Mouse (Mus musculus): ENCODE measurements around the gene Prkar1a. TPM values are rescaled to one million over a fixed set of nuclear protein-coding genes. Genes with fewer than 3 reads are reported as not detected.
"Not testable (repeated sequence)": the region's sequence is repeated elsewhere in the genome, so short reads cannot be mapped to it uniquely, and the experiment has no call there.

Prkar1a gene
- polyA plus RNA-seq, 1 experiment = 406 TPM

DNA sequence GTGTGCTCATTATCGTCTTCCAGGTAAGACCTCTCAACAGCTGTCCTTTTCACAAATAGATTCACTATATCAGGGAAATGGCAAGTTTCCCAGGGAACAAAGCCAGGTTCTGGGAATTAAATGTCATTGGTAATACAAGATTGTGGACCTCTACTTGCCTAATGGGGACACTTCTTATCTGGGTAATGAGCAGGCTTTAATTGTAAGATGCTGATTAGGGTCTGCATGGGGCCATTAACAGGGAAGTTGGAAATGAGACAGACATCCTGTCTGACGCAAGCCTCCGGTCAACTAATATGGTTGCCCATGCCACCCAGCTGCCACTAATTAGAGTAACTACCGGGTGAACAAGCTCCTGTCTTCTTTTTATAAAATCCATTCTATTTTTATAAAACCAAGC is 32.9 kb upstream of the Prkar1a start:
- Histone ChIP-seq H3ac (ENCODE audit: control insufficient read depth, insufficient read length) (no peak overlapping the region), H3K4me3 (no peak overlapping the region), H3K27me3 (ENCODE audit: control insufficient read depth, insufficient read depth, insufficient read length) (no peaks in the 10 kb centered on the region), H3K36me3 (ENCODE audit: control insufficient read depth, insufficient read depth) (no peaks in the 10 kb centered on the region), H3K4me2 (ENCODE audit: low read depth) (no peak overlapping the region), H3K79me2 (ENCODE audit: control insufficient read depth, insufficient read depth) (no peaks in the 10 kb centered on the region)
- TF ChIP-seq MAX (IDR thresholded peaks at IDR 0.05; ENCODE audit: low read depth) = no peak
- no peak for TF ChIP-seq POLR2AphosphoS2 (IDR thresholded peaks at IDR 0.05; ENCODE audit: insufficient read length, low read depth)
- TF ChIP-seq REST (IDR thresholded peaks at IDR 0.05; ENCODE audit: insufficient read depth, insufficient read length) = no peak
- TF ChIP-seq MYOG (IDR thresholded peaks at IDR 0.05; ENCODE audit: control insufficient read depth in 1 of 3, insufficient read depth in 1 of 3, insufficient read length in 2 of 3, low read depth in 2 of 3) = no peak
- no peak for TF ChIP-seq TCF12 (IDR thresholded peaks at IDR 0.05; ENCODE audit: insufficient read depth, poor library complexity, severe bottlenecking)
- no peak for TF ChIP-seq TCF3 (IDR thresholded peaks at IDR 0.05; ENCODE audit: insufficient read length, low read depth)
- TF ChIP-seq USF1 (IDR thresholded peaks at IDR 0.05; ENCODE audit: low read depth) = no peak
- no peak for TF ChIP-seq E2F4 (IDR thresholded peaks at IDR 0.05; ENCODE audit: insufficient read depth)

DNA sequence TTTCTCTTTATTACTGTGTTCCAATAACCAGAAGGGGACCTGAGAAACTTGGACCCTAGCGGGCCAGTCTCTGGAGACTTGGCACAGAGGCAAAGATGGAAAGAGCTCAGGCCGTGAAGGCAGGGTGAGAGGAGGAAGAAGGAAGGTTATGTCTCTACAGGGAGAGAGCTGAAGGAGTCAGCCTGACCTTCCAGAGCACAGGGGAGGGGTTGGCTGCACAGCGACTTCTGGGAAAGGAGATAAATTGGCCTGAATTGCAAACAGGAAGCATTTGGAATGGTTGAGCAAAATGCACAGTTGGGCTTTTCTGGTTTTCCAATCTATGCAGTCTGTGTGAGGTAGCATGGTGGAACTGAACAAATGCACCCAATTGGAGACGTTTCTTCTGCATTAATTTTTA is 32.4 kb upstream of the Prkar1a start:
- TF ChIP-seq POLR2A (IDR thresholded peaks at IDR 0.05; ENCODE audit: insufficient read length, low read depth) = no peak
- no peak for TF ChIP-seq POLR2AphosphoS2 (IDR thresholded peaks at IDR 0.05; ENCODE audit: insufficient read length, low read depth)
- TF ChIP-seq REST (IDR thresholded peaks at IDR 0.05; ENCODE audit: insufficient read depth, insufficient read length) = no peak
- no peak for TF ChIP-seq USF1 (IDR thresholded peaks at IDR 0.05; ENCODE audit: low read depth)
- TF ChIP-seq MAX (IDR thresholded peaks at IDR 0.05; ENCODE audit: low read depth) = no peak
- TF ChIP-seq CEBPB (IDR thresholded peaks at IDR 0.05; ENCODE audit: insufficient read depth, poor library complexity, severe bottlenecking) = no peak
- no peak for TF ChIP-seq TCF3 (IDR thresholded peaks at IDR 0.05; ENCODE audit: insufficient read length, low read depth)
- no peak for TF ChIP-seq MYOG (IDR thresholded peaks at IDR 0.05; ENCODE audit: control insufficient read depth in 1 of 3, insufficient read depth in 1 of 3, insufficient read length in 2 of 3, low read depth in 2 of 3)
- TF ChIP-seq MYOD1 (IDR thresholded peaks at IDR 0.05; ENCODE audit: control insufficient read depth in 1 of 3, insufficient read length in 2 of 3, low read depth in 2 of 3) = no peak
- no peaks in the 10 kb centered on the region for H3K36me3 ChIP-seq (ENCODE audit: control insufficient read depth, insufficient read depth)
- H3K79me2 ChIP-seq (ENCODE audit: control insufficient read depth, insufficient read depth) = no peaks in the 10 kb centered on the region
- no peak overlapping the region for H3ac ChIP-seq (ENCODE audit: control insufficient read depth, insufficient read length)
- H3K4me3 ChIP-seq = no peak overlapping the region
- H3K27me3 ChIP-seq (ENCODE audit: control insufficient read depth, insufficient read depth, insufficient read length) = no peaks in the 10 kb centered on the region
- H3K4me2 ChIP-seq (ENCODE audit: low read depth) = no peak overlapping the region

DNA sequence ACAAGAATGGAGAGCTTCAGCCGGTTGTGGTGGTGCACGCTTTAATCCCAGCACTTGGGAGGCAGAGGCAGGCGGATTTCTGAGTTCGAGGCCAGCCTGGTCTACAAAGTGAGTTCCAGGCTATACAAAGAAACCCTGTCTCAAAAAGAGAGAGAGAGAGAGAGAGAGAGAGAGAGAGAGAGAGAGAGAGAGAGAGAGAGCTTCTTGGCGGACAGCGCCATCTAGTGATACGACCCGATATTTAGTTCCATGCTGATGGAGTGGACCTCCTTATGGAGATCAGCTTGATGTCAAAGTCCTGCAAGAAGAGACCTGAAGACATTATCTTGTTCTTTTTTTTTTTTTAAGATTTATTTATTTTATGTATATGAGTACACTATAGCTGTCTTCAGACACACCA is 30.1 kb upstream of the Prkar1a start:
- not testable (repeated sequence) for H3K27me3 ChIP-seq (ENCODE audit: control insufficient read depth, insufficient read depth, insufficient read length); H3K4me3 ChIP-seq; H3K36me3 ChIP-seq (ENCODE audit: control insufficient read depth, insufficient read depth); H3ac ChIP-seq (ENCODE audit: control insufficient read depth, insufficient read length); H3K79me2 ChIP-seq (ENCODE audit: control insufficient read depth, insufficient read depth); H3K4me2 ChIP-seq (ENCODE audit: low read depth)

DNA sequence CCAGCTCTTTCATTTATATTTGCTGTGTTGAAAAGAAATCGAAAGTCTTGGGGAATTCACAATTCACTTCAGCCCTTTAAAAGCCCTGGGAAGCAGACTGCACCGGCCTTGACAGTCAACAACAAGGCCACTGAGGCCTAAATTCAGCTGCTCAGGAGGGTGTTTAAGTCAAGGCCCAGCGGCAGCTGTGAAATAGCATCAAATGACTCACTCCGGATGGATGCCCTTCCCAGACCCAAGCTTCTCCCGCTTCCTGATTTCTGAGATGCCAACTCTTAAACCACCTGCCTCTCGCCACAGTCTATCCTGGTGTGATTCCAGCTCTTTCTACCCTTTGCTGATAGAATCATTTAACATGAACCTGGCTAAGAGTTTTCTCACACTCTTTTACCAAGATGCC is 28.8 kb upstream of the Prkar1a start:
- no peak overlapping the region for H3ac ChIP-seq (ENCODE audit: control insufficient read depth, insufficient read length)
- TF ChIP-seq TCF3 (IDR thresholded peaks at IDR 0.05; ENCODE audit: insufficient read length, low read depth) = peak; percentile 64
- no peak for TF ChIP-seq E2F4 (IDR thresholded peaks at IDR 0.05; ENCODE audit: insufficient read depth)
- TF ChIP-seq CEBPB (IDR thresholded peaks at IDR 0.05; ENCODE audit: insufficient read depth, poor library complexity, severe bottlenecking) = no peak
- peak; percentile 91 for TF ChIP-seq TCF12 (IDR thresholded peaks at IDR 0.05; ENCODE audit: insufficient read depth, poor library complexity, severe bottlenecking)
- TF ChIP-seq MYOD1 (IDR thresholded peaks at IDR 0.05; ENCODE audit: control insufficient read depth in 1 of 3, insufficient read length in 2 of 3, low read depth in 2 of 3) = peak; percentile 85 to 97 (median 95)
- peak; percentile 57 to 96 (median 88) for TF ChIP-seq MYOG (IDR thresholded peaks at IDR 0.05; ENCODE audit: control insufficient read depth in 1 of 3, insufficient read depth in 1 of 3, insufficient read length in 2 of 3, low read depth in 2 of 3)
- no peak for TF ChIP-seq SRF (IDR thresholded peaks at IDR 0.05; ENCODE audit: control insufficient read depth, insufficient read length, low read depth)

DNA sequence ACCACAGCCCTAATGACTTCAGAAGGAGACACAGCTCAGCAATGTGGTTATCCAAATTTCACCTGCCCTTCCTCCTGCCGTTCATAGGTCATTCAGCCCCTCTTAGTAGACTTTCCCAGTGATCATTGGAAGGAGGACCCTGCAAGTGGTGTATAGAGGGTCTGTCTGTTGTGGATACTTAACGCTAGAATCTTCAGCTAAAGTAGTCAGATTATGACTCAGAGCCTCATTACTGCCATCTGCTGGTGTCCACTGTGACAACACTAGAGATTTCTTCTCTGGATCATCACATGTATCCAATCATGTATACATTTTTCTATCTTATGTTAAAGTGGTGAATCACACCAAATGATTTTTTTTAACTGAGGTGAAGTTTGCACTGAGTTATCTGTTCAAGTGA is 28.0 kb upstream of the Prkar1a start:
- TF ChIP-seq REST (IDR thresholded peaks at IDR 0.05; ENCODE audit: insufficient read depth, insufficient read length) = no peak
- TF ChIP-seq E2F4 (IDR thresholded peaks at IDR 0.05; ENCODE audit: insufficient read depth) = no peak
- no peak for TF ChIP-seq POLR2A (IDR thresholded peaks at IDR 0.05; ENCODE audit: insufficient read length, low read depth)
- TF ChIP-seq MYOD1 (IDR thresholded peaks at IDR 0.05; ENCODE audit: control insufficient read depth in 1 of 3, insufficient read length in 2 of 3, low read depth in 2 of 3) = no peak
- no peak for TF ChIP-seq SRF (IDR thresholded peaks at IDR 0.05; ENCODE audit: control insufficient read depth, insufficient read length, low read depth)
- no peak for TF ChIP-seq TCF3 (IDR thresholded peaks at IDR 0.05; ENCODE audit: insufficient read length, low read depth)
- Histone ChIP-seq H3K4me2 (ENCODE audit: low read depth) (peak overlapping the region; percentile 64), H3ac (ENCODE audit: control insufficient read depth, insufficient read length) (no peak overlapping the region), H3K4me3 (no peak overlapping the region), H3K27me3 (ENCODE audit: control insufficient read depth, insufficient read depth, insufficient read length) (no peaks in the 10 kb centered on the region), H3K36me3 (ENCODE audit: control insufficient read depth, insufficient read depth) (no peaks in the 10 kb centered on the region), H3K79me2 (ENCODE audit: control insufficient read depth, insufficient read depth) (no peaks in the 10 kb centered on the region)

More for the DNA sequence above, 28.8 kb upstream of the Prkar1a start:
- peak overlapping the region; percentile 64 for H3K4me2 ChIP-seq (ENCODE audit: low read depth)
- H3K4me3 ChIP-seq = no peak overlapping the region
- H3K27me3 ChIP-seq (ENCODE audit: control insufficient read depth, insufficient read depth, insufficient read length) = no peaks in the 10 kb centered on the region
- no peaks in the 10 kb centered on the region for H3K79me2 ChIP-seq (ENCODE audit: control insufficient read depth, insufficient read depth)
- no peaks in the 10 kb centered on the region for H3K36me3 ChIP-seq (ENCODE audit: control insufficient read depth, insufficient read depth)
